In the genomic region with DNA sequence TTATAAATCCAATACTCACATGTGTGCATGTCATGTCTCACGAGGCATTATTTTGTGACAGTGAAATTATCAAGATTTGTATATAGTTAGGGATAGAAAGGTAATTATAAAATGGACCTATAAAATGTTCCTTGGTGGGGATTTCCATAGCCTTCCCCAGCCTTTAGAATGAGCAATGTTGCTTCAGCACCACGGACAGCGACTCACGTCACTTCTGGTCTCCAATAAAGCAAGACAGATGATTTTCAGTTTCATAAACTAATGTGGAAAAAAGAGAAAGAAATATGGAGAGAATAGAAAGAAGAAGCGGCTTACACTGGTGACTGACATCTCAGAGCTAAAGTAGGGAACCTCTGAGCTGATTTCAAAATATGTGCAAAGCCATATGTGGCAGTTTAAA, we compare ENCODE assay signal across 8 mouse cellular contexts. TPM values are rescaled to one million over a fixed set of nuclear protein-coding genes. Genes with fewer than 3 reads are reported as not detected.
DNase-seq lines count a peak whose midpoint lies in the region; ATAC-seq lines count a peak whose summit lies in the region.

No protein-coding gene starts in this region.

- DNase-seq in hindbrain, embryonic 10.5 days (ENCODE audit: low spot score) = peak; percentile 63
- peak; percentile 45 for DNase-seq in ES-CJ7 (ENCODE audit: low read depth, low spot score)
- peak; percentile 5 for DNase-seq in c-Kit-positive CD71-positive TER-119-positive erythroid progenitor cells, embryonic 14.5 days (ENCODE audit: low spot score)
- DNase-seq in limb, embryonic 11.5 days (ENCODE audit: low spot score) = peak; percentile 91
- DNase-seq in thymus, adult 18-20 months = peak; percentile 16 to 30
- no peak for DNase-seq in spleen, postnatal 4 days (ENCODE audit: low spot score in 2 of 2)

- WGBS in hindbrain, embryonic 10.5 days = 27% methylated on average over 5 of the region's 5 CpGs
- WGBS in hindbrain, embryonic 16.5 days = 28% methylated on average over 5 of the region's 5 CpGs
- 20% methylated on average over 5 of the region's 5 CpGs for WGBS in limb, embryonic 11.5 days

- no peak overlapping the region for H3K9ac ChIP-seq in hindbrain, embryonic 16.5 days (ENCODE audit: low read depth, low read length)
- no peak overlapping the region for H3K9ac ChIP-seq in limb, embryonic 11.5 days (ENCODE audit: low read length)

- H3K4me3 ChIP-seq in hindbrain, embryonic 10.5 days = no peak overlapping the region
- H3K4me3 ChIP-seq in hindbrain, embryonic 16.5 days (ENCODE audit: low read length) = no peak overlapping the region
- H3K4me3 ChIP-seq in limb, embryonic 11.5 days (ENCODE audit: low read depth, low read length) = no peak overlapping the region

- H3K27me3 ChIP-seq in hindbrain, embryonic 10.5 days (ENCODE audit: insufficient read depth, poor library complexity, severe bottlenecking) = no peaks in the 10 kb centered on the region
- no peaks in the 10 kb centered on the region for H3K27me3 ChIP-seq in hindbrain, embryonic 16.5 days (replicated peaks; ENCODE audit: control insufficient read depth, insufficient read depth, low read length)
- H3K27me3 ChIP-seq in limb, embryonic 11.5 days (ENCODE audit: control insufficient read depth, insufficient read depth, low read length) = no peaks in the 10 kb centered on the region

- H3K4me1 ChIP-seq in hindbrain, embryonic 10.5 days (replicated peaks) = peaks cover 14% of the 10 kb centered on the region
- peaks cover 2% of the 10 kb centered on the region; the same call in 1 of the 2 replicates for H3K4me1 ChIP-seq in hindbrain, embryonic 16.5 days (ENCODE audit: control insufficient read depth, insufficient read depth, low read depth, low read length)
- no peaks in the 10 kb centered on the region for H3K4me1 ChIP-seq in limb, embryonic 11.5 days (ENCODE audit: control insufficient read depth, insufficient read depth, low read length)

- H3K9me3 ChIP-seq in hindbrain, embryonic 10.5 days = no peaks in the 10 kb centered on the region
- H3K9me3 ChIP-seq in hindbrain, embryonic 16.5 days (ENCODE audit: control insufficient read depth, low read length) = no peaks in the 10 kb centered on the region
- H3K9me3 ChIP-seq in limb, embryonic 11.5 days (ENCODE audit: control insufficient read depth, low read length) = no peaks in the 10 kb centered on the region

- no peaks in the 10 kb centered on the region for H3K36me3 ChIP-seq in hindbrain, embryonic 10.5 days
- no peaks in the 10 kb centered on the region for H3K36me3 ChIP-seq in hindbrain, embryonic 16.5 days (ENCODE audit: control insufficient read depth, insufficient read depth, low read length)
- H3K36me3 ChIP-seq in limb, embryonic 11.5 days (ENCODE audit: control insufficient read depth, insufficient read depth, low read length) = no peaks in the 10 kb centered on the region

- H3K27ac ChIP-seq in hindbrain, embryonic 10.5 days = no peak overlapping the region
- no peak overlapping the region for H3K27ac ChIP-seq in hindbrain, embryonic 16.5 days (ENCODE audit: low read depth, low read length)
- no peak overlapping the region for H3K27ac ChIP-seq in limb, embryonic 11.5 days (replicated peaks; ENCODE audit: low read depth, low read length)

- no peak overlapping the region for H3K4me2 ChIP-seq in hindbrain, embryonic 16.5 days (ENCODE audit: low read length)
- H3K4me2 ChIP-seq in limb, embryonic 11.5 days (ENCODE audit: low read depth, severe bottlenecking) = no peak overlapping the region

- ATAC-seq in hindbrain, embryonic 16.5 days = no peak
- ATAC-seq in limb, embryonic 11.5 days (ENCODE audit: insufficient number of reproducible peaks, low FRiP score, low TSS enrichment, low read depth) = no peak
- no peak for ATAC-seq in activated CD4-positive, CD25-positive, alpha-beta regulatory T cell, adult 4 months

RNA-seq across cellular contexts. Expression of a gene that starts 23.7 kb away (rescaled TPM):
- polyA plus RNA-seq in hindbrain, embryonic 10.5 days (2016; fragmentation: Nextera tagmentation; extraction: Ambion mirVana) = not detected in 2 replicates
- not detected in 2 replicates for polyA plus RNA-seq in hindbrain, embryonic 16.5 days (2015; fragmentation: Nextera tagmentation; extraction: Ambion mirVana)
- polyA plus RNA-seq in limb, embryonic 11.5 days (2014; fragmentation: Nextera tagmentation; extraction: Ambion mirVana) = not detected in 2 replicates
- not detected for polyA plus RNA-seq in activated CD4-positive, CD25-positive, alpha-beta regulatory T cell, adult 4 months (2017; shearing (Covaris generic))

Comparison
In these comparisons a context has a peak if more than half of its experiments do, and no peak if none do; other contexts are left out.
1. DNase-seq: peak in hindbrain, embryonic 10.5 days (single experiment), ES-CJ7 (single experiment), c-Kit-positive CD71-positive TER-119-positive erythroid progenitor cells, embryonic 14.5 days (single experiment), limb, embryonic 11.5 days (single experiment) and thymus, adult 18-20 months (2 of 2); none in spleen, postnatal 4 days (0 of 2).